Mouse (Mus musculus) G1E (cell line): ENCODE measurements at regions not wholly inside any gene's neighbourhood (a gene's known extent, or its start where the extent isn't known, plus 50 kb on each side); places are given as distances from the start of the nearest gene placed in this dataset.

Source experiments
- CTCF ChIP-seq: IDR thresholded peaks from 2 replicates; pipeline ENCODE4 v1.5.1; 2012; ENCODE audit warnings: low read depth, low read length, inconsistent platforms, mixed read lengths
- POLR2AphosphoS5 ChIP-seq: IDR thresholded peaks from 2 replicates; pipeline ENCODE4 v1.6.1; 2012; ENCODE audit warnings: low read depth, low read length, inconsistent platforms; ENCODE audit not compliant: insufficient replicate concordance

DNA sequence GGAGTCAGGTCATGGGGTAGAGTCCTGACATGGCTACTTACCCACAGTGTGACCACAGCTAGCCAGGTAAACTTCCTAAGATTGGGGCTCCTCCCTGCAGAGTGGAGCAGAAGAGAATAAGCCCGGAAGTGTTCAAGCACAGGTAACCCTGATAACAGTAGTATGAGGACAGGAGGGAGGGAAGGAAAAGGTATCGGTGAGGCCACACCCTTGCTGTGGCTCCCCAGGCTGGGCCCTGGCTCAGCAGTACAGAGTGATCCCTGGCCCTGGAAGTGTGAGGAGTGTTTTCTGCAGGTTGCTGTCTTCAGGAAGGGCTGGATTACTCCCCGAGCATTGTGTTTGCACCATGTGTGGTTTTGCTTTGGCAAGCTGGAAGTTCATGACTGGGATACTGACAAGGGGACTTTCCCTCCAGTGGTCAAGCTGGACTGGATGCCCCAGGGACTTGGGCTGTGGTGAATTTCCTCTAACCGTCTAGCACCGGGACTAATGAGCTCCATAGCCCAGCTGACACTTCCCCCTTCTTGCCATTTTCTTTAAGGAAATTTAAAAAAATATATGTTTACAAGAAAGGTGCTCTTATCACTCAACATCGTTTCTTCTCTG, 97.2 kb upstream of the Serbp1 start:
- TF ChIP-seq CTCF: no peak
- TF ChIP-seq POLR2AphosphoS5: no peak
